Mouse (Mus musculus) cerebellum, adult 2 months (tissue): ENCODE results near the gene Dgcr2.

Source experiments
- CTCF ChIP-seq: fragments of 200-500 bp; IDR thresholded peaks from 2 replicates; pipeline ENCODE4 v1.5.1; 2011; ENCODE audit warnings: low read depth, mild to moderate bottlenecking, control low read depth, low read length, moderate library complexity, borderline replicate concordance; ENCODE audit not compliant: insufficient read depth
- POLR2A ChIP-seq: fragments of 200-500 bp; IDR thresholded peaks from 2 replicates; pipeline ENCODE4 v1.6.1; 2011; ENCODE audit warnings: low read length, control low read depth, borderline replicate concordance; ENCODE audit not compliant: insufficient read depth

DNA sequence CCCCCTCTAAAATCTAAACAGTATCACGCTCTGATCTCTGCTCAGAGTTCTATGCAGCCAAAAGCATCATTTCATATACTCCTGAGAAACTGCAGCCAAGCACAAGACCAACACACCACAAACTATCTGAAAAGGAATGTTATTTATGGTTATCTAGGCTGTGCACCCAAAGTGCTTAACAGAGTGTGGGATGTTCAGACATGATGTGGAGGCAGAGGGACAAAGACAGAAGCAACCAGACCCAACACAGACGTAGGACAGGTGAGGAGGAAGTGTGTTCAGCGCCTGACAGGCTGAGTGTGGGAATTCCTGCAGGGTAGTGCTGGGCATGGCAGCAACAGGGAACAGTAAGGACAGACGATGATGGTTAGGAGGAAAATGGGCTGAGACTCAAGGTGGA, 18.8 kb downstream of the Dgcr2 start:
- no peak for TF ChIP-seq CTCF
- no peak for TF ChIP-seq POLR2A
